Mouse (Mus musculus): ENCODE data around the gene Trp53rka. TPM values are rescaled to one million over a fixed set of nuclear protein-coding genes. Genes with fewer than 3 reads are reported as not detected.
"Not testable (repeated sequence)": the region's sequence is repeated elsewhere in the genome, so short reads cannot be mapped to it uniquely, and the experiment has no call there.

Trp53rka gene
- 10 to 100 TPM in 1 of 2 experiments, 1 to 10 TPM in 1; 9.2 to 10.7 TPM for total RNA-seq (2021)
- long read RNA-seq, experiment 1, transcript Trp53rka-201 (2 exons, 1,880 nt): major isoform, 14 of 17 reads
- long read RNA-seq, experiment 1, partial matches to known transcripts: 0 of 17 reads
- long read RNA-seq, experiment 1, other reads (novel, unspliced or antisense): 3 of 17 reads
- long read RNA-seq, experiment 2, transcript Trp53rka-201 (2 exons, 1,880 nt): major isoform, 15 of 19 reads
- long read RNA-seq, experiment 2, partial matches to known transcripts: 0 of 19 reads
- long read RNA-seq, experiment 2, other reads (novel, unspliced or antisense): 4 of 19 reads

DNA sequence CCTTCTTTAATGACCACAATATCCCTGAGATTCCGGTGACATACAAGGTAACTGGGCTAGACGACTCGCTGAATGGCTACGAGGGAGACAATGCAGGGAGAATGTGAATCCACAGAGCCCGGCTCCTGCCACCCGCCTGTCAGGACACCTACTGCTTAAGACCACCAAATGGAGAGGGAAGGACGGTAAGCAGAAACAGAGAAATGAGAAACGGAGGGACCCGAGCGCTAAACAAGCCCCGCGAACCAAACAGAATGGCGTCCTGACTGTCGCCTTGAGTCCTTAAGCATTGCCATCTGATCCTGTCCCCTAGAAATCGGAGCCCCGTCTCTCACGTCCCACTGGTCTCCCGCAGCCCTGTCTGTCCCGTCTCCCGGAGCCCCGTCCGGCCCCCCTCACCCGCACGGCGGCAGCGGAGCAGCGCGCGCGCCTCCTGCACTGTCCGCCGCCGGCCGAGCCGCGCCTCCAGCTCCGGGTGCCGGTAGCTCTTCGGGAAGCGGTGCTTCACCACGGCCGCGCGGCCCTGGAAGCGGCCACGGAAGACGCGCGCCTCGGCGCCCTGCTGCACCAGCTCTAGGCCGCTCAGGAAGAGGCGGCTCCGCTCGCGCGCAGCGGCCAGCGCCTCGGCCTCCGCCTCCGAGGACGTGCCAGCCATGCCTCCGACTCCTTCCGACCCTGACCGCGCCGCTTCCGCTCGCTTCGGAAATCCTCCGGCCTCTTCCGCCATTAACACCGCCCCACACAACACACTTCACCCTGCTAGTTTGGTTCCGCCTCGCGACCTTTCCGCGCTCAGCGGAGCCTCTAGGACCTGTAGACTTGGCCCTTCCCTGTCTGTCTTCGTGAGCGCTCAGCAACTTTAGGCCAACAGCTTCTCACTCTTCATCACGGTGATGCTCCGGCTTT lies at the start of gene Trp53rka:
Gene Trp53rka (minus strand): TSS at position 677 of the 906 bp plus-strand sequence.
- DNase-seq: peak; percentile 77

GRCm38 (mm10) chr2:165540975-165541374 lies 47.9 kb upstream of the Trp53rka start:
- no peak for DNase-seq

DNA sequence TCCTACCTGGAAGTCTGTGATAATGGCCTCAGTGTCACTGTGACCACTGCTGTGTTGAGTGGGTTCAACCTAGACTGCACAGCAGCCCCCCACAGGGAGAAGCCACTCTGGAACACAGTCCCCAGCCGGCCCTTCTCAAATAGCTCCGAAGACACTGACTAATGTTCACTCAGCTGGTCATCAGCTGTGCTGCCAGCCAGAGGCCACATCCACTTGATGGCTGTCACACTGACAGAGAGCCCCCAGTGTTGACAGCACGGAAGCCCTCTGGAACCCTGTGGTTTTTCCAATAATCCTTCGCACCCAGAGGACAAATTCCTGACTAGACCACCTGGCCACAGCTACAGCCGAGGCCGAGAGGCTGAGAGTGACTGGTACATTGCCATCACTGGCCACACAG lies 40.7 kb upstream of the Trp53rka start:
- DNase-seq: no peak

- peak; percentile 77 for DNase-seq
These were observed 36.0 kb upstream of the Trp53rka start for GRCm38 (mm10) chr2:165529106-165529505.

DNA sequence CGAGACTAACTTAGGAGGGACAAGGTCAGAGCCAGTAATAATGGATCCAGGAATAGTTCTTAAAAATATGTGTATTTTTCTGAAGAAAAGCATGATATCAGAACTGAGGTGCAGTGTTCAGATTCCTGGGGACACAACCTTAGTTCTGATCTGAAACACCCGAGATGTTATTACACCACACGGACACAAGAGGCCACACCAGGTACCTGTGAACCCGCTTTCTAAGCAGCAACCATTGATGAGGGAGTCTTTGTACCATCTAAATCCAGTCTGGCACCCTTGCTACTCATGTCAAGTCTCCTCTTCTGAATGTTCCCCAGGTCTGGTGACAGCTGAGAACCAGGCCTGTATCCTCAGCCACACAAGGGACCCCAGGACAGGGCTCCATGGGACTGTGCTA lies 32.5 kb upstream of the Trp53rka start:
- DNase-seq: no peak

DNA sequence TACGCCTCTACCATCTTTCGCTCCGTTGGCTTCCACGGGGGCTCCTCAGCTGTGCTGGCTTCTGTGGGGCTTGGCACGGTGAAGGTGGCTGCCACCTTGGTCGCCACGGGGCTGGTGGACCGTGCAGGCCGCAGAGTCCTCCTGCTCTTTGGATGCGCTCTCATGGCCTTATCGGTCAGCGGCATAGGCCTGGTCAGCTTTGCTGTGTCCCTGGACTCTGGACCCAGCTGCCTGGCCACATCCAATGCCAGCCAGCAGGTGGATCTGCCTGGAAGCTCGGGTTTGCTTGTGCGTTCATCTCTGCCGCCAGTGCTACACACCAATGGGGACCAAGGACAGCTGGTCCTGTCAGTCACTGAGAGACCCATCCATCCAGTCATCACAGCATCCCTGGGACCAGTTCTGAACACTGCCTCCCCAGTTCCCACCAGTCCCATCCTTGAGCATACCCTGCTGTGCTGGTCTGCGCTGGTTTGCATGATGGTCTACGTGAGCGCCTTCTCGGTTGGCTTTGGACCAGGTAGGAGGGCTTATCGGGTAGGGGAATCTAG lies 22.1 kb upstream of the Trp53rka start:
- DNase-seq: no peak

DNA sequence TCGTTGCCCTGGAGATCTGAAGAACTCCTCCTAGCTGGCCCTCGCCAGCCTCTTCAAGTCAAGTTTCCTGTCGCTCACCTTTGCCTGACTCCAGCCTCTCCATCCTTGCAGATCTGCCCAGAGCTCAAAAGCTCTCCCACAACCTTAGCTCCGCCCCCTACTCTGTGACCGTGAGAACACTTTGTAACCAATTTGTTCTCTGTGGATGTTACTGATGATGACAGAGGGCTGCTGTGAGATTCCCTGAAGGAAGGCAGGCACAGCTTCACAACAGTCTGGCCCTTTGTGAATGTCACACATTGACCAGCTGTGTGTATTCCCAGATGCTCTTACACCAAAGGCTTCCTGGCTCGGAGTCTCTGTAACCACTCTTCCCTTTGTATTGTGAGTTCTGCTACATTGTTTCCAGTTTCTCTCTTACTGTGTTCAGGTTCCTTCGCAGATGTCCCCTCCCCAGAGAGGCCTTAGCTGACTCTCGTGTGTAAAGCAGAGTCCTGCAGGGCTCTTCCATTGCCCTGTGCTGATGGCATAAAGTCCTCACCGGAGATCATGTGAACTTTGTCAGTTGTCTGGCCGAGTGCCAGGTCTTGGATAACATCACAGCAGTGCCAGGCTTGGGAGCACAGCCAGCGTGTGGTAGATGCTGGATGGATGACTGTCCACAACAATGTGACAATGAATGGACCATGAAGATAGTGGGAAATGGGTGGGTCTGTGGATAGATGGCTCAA lies 19.9 kb upstream of the Trp53rka start:
- DNase-seq: peak; percentile 61

DNA sequence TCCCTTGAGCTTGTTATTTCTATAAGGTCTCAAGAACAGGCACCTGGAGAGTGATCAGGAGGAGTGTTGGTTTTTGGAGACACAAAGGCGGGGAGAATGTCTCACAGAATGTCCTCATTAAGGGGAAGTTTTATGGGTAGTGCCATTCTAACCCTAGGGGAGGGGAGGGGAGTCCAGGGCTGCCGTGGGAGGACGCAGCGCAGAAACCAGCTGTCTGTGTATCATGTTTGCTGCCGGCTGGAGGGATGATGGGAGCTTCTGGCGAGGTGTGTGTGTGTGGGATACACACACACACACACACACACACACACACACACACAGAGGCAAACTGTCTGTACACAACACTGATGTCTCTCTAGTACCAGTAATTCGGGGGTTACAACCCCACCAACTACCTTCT lies 19.3 kb upstream of the Trp53rka start:
- no peak for DNase-seq

DNA sequence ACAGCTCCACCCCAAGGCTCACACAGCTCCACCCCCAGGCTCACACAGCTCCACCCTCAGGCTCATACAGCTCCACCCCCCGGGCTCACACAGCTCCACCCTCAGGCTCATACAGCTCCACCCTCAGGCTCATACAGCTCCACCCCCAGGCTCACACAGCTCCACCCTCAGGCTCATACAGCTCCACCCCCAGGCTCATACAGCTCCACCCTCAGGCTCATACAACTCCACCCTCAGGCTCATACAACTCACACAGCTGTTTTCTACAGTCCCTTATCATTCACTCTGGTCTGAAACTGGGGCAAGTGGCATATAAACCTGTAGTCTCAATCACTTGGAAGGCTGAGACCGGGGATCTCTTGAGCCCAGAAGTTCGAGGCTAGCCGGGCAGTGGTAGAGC lies 18.4 kb upstream of the Trp53rka start:
- DNase-seq: not testable (repeated sequence)

DNA sequence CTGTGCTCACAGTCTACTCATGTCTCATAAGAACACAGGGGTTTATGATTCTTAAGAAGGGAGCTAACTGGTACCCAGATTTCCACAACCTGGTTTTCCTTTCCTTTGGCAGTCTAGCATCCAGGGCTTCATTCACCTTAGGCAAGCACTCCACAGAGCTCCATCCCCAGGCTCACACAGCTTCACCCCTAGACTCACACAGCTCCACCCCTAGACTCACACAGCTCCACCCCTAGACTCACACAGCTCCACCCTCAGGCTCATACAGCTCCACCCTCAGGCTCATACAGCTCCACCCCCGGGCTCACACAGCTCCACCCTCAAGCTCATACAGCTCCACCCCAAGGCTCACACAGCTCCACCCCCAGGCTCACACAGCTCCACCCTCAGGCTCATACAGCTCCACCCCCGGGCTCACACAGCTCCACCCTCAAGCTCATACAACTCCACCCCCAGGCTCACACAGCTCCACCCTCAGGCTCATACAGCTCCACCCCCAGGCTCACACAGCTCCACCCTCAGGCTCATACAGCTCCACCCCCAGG lies 17.9 kb upstream of the Trp53rka start:
- not testable (repeated sequence) for DNase-seq

DNA sequence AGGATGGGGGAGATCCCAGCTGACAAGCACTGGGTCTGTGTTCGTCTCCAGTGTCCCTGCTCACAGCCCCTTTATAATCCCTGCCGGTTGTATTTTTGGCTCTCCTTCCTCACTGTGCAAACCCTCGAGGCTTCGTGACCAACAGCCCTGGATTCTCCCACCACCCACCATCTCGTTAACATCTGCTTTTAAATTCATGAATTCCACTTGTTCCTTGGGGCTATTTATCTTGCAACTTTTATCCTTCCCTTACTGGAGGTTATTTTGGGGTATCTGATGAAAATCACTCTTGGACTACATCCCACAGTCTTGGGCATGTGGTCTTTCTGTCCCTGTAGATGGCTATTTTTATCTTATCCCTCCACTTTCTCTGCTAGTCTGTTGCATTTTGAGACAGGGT lies 17.3 kb upstream of the Trp53rka start:
- no peak for DNase-seq

- DNase-seq: no peak
These were observed 16.6 kb upstream of the Trp53rka start for GRCm38 (mm10) chr2:165509686-165510085.

DNA sequence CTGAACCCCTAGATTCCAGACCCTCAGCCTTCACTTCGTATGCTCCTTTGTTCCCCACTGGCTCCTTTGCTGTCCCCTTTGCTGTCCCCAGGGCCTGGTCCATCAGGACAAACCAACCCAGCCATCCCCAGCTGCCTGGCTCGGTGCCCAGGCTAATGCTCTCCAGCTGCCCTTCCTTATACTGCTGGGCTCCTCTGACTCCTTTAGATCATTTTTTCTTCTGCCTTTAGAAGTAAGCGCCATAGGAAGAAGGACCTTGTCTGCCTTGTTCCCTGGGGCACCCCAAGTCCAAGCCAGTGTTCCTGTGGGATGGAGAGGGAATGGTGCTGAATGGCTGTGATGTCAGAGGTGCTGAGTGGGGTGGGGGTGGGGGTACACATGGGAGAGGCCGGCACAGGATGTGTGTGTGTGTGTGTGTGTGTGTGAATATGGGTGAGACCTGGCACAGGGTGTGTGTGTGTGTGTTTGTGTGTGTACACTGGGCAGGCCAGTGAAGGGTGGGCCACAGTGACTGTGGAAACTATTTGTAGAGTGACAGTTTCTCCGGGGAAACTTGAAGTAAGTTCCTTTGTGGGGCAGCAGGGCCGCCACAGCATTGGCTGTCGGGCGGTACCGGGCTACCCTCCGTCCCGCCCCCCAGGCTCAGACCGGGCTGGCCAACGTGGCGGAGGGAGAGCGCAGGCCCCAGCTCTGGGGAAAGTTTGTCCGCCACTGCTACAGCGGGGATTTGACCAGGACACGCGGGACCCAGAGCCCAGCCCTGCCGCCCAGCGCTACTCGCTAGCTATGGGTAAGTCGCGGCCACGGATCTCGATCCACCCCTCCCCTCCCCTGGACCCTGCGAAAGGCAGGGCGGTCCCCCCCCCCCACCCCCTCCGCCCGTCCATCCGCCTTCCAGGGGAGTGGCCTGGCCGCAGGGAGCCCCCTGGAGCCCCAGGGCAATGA lies 10.4 kb upstream of the Trp53rka start, which contains the start of gene Slc2a10:
Gene Slc2a10 (plus strand): TSS at position 529 of the 945 bp plus-strand sequence.
- peak; percentile 77 for DNase-seq

DNA sequence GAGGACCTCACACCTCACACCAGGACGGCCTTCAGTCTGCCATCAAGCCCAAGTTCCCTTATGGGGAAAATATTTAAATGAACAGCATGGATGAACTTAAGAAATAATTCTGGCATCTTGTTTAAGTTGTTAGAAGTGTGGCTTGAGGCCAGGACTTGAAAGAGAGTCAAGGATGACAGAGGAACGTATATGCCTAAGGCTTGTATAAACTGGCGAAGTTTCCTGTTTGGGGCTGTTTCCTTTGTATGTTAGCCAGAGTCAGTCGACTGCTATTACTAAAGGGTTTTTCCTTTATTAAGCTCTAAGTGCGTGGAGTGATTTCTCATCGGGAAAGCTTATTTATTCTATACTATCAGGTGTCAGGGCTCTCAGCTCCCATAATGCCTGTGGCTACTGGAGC lies 5.7 kb upstream of the Trp53rka start:
- DNase-seq: no peak

DNA sequence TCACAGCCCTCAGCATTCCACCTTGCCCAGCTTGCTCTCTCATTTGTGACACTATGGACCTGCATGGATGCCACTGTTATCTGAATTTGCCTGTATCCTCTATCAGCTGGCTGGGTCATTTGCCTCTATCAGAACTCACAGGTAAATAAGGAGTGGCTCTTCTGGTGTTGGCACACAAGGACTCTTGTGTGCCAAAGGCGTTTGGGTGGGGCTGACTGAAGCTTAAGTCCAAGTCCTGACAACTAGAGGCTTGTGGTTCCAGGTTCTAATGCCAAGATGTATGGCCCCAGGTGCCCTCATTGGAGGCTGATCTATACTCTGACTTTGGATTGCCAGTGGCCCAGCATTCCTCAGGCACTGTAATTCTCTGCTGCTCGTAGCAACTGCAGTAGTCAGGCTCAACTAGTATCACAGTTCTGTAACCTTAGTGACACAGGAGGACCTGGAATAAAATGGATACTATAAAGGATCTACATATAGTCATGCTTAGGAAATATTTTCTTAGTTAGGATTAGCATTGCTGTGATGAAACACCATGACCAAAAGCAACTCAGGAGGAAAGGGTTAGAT lies 4.7 kb upstream of the Trp53rka start:
- DNase-seq: no peak

- DNase-seq: peak; percentile 62
These were observed 3.1 kb upstream of the Trp53rka start for GRCm38 (mm10) chr2:165496251-165496650.

DNA sequence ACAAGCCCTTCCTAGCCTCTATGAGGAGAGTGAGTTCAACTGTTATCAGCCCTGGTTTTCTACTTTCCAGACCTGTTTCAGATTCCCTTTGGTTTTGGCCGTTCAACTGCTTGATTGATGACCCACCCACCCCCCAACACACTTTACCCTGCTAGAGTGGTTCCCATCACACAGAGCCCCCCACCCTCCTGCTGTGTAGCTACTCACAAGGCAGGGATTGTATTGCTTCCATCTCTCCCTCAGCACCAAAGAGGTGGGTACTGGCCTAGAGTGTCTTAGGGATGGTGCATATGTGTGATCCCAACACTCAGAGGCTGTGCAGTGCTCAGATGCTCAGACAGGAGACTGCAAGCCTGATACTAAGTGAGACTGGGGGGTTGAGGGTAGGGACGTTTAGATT lies 1.4 kb upstream of the Trp53rka start:
- DNase-seq: no peak

DNA sequence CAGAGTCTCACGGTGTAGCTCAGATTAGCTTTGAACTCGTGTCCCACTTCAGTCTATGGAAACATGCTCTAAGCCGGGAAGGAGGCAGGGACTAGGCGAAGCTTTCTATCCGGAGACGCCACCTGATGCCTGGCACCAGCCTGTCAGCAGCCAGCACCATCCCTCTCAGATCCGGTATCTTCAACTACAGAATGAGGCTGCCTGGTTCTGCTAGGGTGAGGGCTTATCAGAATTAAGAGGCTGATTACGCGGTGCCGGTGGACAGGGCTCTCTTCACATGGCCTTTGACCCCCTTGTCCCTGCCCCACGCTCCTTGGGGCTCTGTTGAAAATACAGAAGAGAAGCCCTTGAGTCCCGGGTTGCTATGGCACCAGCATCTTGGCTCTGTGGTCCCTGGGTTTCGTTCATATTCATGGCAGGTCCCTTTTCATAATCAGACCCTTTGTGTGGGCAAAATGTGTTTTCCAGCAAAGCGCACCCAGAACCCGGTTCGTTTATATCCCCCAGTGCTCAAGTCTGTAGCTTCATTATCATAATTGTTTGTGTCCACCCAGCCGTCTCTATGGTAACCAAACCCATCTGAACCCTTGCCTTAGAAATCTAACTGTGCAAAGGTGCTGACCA lies 575 bp upstream of the Trp53rka start:
- no peak for DNase-seq

DNA sequence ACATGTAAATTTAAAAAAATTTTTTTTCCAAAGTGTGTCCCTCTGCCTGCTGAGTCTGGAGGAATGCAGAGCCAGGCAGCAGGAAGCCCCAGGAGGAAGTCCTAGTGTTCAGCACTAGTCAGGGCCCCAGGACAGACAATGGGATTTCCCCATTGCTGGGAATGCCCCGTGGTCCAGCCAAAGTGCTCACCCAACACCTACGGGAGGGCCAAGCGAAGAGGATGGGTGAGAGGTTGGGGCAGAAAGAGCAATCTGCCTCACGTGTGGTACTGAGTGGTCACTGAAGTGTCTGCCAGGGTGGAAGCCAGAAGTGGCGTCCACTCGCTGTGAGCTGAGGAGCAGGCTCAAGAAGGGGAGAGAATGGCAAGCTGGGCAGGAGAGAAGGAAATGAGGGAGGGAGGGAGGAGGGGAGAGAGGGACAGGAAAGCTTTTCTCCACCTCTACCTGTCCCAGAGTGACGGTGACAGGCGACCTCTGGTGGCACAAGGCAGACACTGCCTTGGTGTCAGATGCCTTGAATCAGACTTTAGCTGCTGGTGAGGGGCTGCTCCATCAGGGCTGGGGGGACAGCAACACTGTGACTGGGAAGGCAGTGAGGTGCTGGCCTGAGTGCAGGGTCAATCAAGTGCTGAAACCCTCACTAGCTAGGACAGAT lies 6.1 kb downstream of the Trp53rka start:
- peak; percentile 51 for DNase-seq

All from gastrocnemius, postnatal 10 days (tissue).